Mouse (Mus musculus) brown adipose tissue, adult 24 weeks (tissue): ENCODE measurements around the gene Dusp22. TPM values are rescaled to one million over a fixed set of nuclear protein-coding genes. Genes with fewer than 3 reads are reported as not detected.

Source experiments
- H3K27ac ChIP-seq: fragments of 200-500 bp; replicated peaks from 2 replicates; pipeline ENCODE4 v1.5.1; 2012; ENCODE audit warnings: low read depth, mild to moderate bottlenecking, low read length
- H3K4me1 ChIP-seq: fragments of 200-500 bp; 2 replicates; pipeline ENCODE4 v1.6.1; 2012; ENCODE audit warnings: low read length, mixed read lengths; ENCODE audit not compliant: control insufficient read depth, insufficient read depth, insufficient read length
- H3K4me3 ChIP-seq: fragments of 200-500 bp; 2 replicates; pipeline ENCODE4 v1.5.1; 2012; ENCODE audit warnings: low read depth, mild to moderate bottlenecking, low read length, moderate library complexity; ENCODE audit not compliant: insufficient read depth
- polyA plus RNA-seq: library from polyadenylated mRNA; stranded (reverse); fragments of >200 nt; gene quantifications from 2 replicates; pipeline ENCODE4 v1.2.4, GENCODE M21; 2012; ENCODE audit not compliant: missing spikeins, insufficient read depth, insufficient read length

Gene Dusp22
- polyA plus RNA-seq, 1 experiment, result 40.2 TPM

GRCm38 (mm10) chr13:30747068-30747467 is 87.3 kb downstream of the Dusp22 start:
- Histone ChIP-seq H3K27ac (no peak overlapping the region), H3K4me1 (peaks cover 2% of the 10 kb centered on the region; the same call in 1 of the 2 replicates), H3K4me3 (no peak overlapping the region)

- peaks cover 2% of the 10 kb centered on the region; the same call in 1 of the 2 replicates for H3K4me1 ChIP-seq
- H3K4me3 ChIP-seq, result no peak overlapping the region
- no peak overlapping the region for H3K27ac ChIP-seq
Measured at GRCm38 (mm10) chr13:30747504-30747903, 87.7 kb downstream of the Dusp22 start.

DNA sequence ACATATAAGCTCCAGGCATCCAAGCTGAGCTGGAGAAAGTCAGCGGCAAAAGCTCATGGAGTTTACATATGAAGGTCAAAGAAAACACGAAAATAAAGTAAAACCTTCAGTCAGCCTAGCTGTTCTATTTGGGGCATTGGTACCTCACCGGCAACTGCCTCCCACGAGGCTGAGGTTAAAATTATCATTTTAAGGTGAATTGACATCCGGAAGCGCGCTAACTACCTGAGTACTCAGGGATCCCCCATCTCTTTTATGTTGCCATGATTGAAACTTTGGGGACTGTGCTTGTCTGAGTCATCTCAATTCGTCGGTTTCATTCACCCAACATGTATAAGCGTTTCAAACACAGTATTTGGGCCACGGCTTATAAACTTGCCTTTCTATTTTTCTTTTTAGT is 88.5 kb downstream of the Dusp22 start:
- Histone ChIP-seq H3K27ac (no peak overlapping the region), H3K4me3 (no peak overlapping the region), H3K4me1 (peaks cover 2% of the 10 kb centered on the region; the same call in 1 of the 2 replicates)

DNA sequence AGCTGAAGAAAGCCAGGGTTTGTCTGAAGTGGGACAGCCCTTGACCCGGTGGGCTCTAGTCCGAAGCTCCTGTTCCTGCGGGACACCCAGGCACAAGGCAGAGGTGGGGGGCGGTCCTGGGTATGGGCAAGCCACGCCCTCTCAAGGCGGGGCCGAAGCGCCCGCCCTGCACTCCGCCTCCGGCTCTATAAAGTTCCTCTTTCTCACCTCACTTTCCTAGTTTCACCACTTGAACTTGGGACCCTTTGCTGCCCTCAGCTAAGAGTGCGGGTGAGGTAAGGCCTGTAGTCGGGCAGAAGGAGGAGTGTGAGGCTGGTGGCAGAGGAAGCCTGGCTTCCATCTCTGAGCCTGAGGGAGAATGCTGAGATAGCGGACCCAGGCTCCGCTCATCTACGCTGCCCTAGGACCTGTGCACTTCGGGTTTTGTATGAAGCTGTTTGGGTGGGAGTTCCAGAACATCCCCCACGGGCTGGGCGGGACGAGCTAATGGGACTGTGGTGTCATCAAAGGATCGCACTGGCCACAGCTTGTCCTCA is 89.3 kb downstream of the Dusp22 start, which contains the start of gene Irf4:
TSS of gene Irf4 (plus strand) at position 206 of the 536 bp plus-strand sequence.
- Histone ChIP-seq H3K4me1 (peaks cover 2% of the 10 kb centered on the region; the same call in 1 of the 2 replicates), H3K4me3 (peak within 1 kb of the TSS; percentile 63), H3K27ac (no peak within 1 kb of the TSS)

DNA sequence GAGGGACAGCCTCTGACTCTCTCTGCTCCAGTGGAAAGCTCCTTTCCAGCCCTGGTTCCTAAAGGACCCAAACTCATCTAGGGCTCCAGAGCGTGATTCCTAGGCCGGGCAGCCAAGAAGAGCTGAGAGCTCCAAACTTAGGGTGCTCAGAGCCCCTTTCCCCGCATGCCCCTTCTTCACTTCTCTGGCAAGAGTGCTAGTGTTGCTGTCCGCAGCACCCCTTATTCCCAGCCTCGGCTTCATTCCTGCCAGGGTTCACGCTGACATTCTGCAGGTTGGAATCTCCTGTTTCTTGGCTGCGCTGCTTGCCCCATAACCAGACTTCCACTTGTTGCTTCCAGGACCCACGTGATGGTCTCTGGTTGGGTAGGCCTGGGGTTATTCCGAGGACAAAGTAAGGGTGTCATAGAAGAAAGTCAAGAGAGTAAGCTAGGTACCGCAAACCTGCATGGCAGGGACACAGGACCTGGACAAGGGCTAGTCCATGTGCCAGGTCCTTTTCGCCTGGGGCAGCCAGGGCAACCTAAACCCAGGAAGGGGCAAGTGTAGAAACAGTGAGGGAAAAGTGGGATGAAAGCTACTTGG is 89.8 kb downstream of the Dusp22 start:
- peaks cover 2% of the 10 kb centered on the region; the same call in 1 of the 2 replicates for H3K4me1 ChIP-seq
- no peak overlapping the region for H3K27ac ChIP-seq

GRCm38 (mm10) chr13:30750461-30751303 is 90.9 kb downstream of the Dusp22 start:
- Histone ChIP-seq H3K4me3 (peak overlapping the region; percentile 63), H3K4me1 (peaks cover 2% of the 10 kb centered on the region; the same call in 1 of the 2 replicates), H3K27ac (no peak overlapping the region)

More for the DNA sequence above, 89.8 kb downstream of the Dusp22 start:
- peak overlapping the region; percentile 63 for H3K4me3 ChIP-seq

GRCm38 (mm10) chr13:30751304-30751580 is 91.4 kb downstream of the Dusp22 start:
- Histone ChIP-seq H3K4me1 (peaks cover 2% of the 10 kb centered on the region; the same call in 1 of the 2 replicates), H3K4me3 (no peak overlapping the region), H3K27ac (no peak overlapping the region)

- H3K4me3 ChIP-seq, result no peak overlapping the region
- peaks cover 2% of the 10 kb centered on the region; the same call in 1 of the 2 replicates for H3K4me1 ChIP-seq
- H3K27ac ChIP-seq, result no peak overlapping the region
Measured at GRCm38 (mm10) chr13:30752581-30753187, 92.9 kb downstream of the Dusp22 start.

DNA sequence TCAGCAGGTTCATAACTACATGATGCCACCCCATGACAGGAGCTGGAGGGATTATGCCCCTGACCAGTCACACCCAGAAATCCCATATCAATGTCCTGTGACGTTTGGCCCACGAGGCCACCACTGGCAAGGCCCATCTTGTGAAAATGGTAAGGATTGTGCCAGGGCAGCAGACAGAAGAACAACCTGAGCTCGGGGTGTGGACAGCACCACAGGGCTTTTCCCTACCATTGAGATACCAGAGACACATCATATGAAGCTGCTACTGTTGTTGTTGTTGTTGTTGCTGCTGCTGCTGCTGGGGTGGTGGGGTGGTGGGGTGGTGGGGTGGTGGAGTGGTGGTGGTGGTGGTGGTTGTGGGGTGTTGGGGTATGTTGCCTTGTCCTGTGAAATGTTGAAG is 93.6 kb downstream of the Dusp22 start:
- H3K4me3 ChIP-seq, result no peak overlapping the region
- no peak overlapping the region for H3K27ac ChIP-seq
- H3K4me1 ChIP-seq, result peaks cover 2% of the 10 kb centered on the region; the same call in 1 of the 2 replicates

- Histone ChIP-seq H3K4me1 (peaks cover 2% of the 10 kb centered on the region; the same call in 1 of the 2 replicates), H3K27ac (no peak overlapping the region), H3K4me3 (no peak overlapping the region)
Measured at GRCm38 (mm10) chr13:30754066-30754465, 94.3 kb downstream of the Dusp22 start.

DNA sequence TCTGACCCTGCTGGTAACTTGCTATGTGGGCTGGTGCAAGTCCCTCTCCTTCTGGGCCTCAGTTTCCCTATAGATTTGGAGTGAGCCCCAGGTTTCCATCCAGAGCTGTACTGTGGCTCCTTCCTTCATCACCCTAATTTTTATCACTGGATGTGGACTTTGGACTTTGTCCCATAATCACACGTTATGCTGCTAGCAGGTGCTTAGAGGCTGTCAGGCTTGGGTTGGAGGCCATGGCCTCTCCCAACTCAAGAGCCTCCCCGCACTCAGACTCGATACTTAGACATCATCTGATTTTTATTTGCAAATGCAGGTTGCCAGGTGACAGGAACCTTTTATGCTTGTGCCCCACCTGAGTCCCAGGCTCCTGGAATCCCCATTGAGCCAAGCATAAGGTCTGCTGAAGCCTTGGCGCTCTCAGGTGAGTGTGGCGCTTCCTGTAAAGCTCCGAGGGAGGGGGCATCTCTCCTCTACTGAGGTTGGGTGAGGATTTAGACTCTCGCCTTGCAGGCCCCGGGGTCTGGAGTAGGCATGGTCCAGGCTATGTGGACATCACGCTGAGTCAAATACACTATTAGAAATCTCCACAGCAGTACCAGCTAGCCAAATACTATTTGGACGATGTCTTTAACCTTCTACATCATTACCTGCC is 95.2 kb downstream of the Dusp22 start:
- no peak overlapping the region for H3K27ac ChIP-seq
- no peaks in the 10 kb centered on the region; the same call in 1 of the 2 replicates for H3K4me1 ChIP-seq
- no peak overlapping the region for H3K4me3 ChIP-seq

GRCm38 (mm10) chr13:30755577-30755976 is 95.8 kb downstream of the Dusp22 start:
- Histone ChIP-seq H3K27ac (no peak overlapping the region), H3K4me1 (no peaks in the 10 kb centered on the region), H3K4me3 (no peak overlapping the region)

DNA sequence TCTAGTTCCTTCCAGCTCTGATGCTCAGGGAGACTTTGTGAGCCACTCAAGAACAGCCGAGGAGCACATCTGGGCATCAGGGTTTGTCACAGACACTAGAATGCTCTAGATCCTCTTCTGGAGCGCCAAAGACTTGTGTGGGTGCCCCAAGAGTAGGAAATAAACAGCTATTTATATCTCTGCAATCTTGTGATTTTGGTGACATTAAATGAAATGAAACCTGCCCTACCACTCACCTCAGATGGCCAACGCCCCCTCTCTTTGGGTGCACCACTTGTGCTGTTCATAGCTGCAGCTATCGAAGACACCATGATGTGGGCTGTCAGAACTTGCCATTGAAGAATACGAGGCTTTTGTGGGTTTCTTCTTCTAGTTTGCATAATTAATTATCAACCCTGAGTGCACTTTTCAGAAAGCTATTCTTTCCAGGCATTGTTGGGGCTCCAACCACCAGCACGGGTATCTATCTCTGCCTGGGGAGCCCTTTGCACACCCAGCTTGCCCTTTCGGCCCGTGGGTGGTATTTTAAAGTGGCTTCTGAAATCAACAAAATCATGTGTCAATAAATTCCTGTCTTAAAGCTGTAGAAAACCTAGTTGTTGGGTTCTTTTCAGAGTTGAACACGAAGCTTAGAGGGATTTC is 96.3 kb downstream of the Dusp22 start:
- Histone ChIP-seq H3K4me1 (no peaks in the 10 kb centered on the region), H3K4me3 (no peak overlapping the region), H3K27ac (no peak overlapping the region)

DNA sequence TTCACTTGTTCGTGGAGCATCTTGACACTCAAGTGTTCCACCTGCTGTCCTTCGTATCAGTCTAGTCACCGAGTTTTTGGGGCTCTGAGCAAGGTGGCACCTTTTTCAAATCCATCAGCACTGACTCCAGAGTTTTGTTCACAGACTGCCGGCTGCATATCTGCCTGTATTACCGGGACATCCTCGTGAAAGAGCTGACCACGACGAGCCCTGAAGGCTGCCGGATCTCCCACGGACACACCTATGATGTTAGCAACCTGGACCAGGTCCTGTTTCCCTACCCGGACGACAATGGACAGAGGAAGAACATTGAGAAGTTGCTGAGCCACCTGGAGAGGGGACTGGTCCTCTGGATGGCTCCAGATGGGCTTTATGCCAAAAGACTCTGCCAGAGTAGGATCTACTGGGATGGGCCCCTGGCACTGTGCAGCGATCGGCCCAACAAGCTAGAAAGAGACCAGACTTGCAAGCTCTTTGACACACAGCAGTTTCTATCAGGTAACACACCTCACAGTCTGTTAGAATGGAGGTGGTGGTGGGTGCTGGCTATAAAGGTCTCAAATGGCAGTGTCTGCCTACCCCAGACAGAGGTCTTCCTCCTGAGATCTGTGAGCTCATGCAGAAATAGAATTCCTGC is 97.6 kb downstream of the Dusp22 start:
- Histone ChIP-seq H3K27ac (no peak overlapping the region), H3K4me1 (no peaks in the 10 kb centered on the region), H3K4me3 (no peak overlapping the region)
